ENCODE assay signal across 32 mouse cellular contexts in the genomic region with DNA sequence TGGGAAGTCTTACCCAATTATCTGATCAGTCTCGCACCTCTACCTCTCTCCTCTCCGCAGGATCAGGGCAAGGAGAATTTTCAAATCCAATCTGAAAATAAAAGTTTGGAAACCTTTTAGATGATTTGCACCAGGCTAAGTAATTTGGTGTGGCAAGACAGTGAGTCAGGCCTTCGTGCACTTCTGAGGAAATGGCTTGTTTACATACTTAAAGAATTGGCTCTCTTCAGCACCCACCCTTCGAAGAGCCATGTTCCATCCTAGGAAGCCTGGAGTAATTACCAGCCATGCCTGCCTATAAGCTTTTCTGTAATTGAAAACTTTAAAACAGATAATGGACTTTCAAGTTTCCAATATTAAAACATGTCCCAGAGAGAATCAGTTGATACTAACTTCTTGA.
DNase-seq lines count a peak whose midpoint lies in the region; ATAC-seq and TF ChIP-seq lines count a peak whose summit lies in the region.
"Had no signal": no experiment of that assay in that cellular context is flagged by ENCODE, and none has a peak within 500 bp of the region (broad histone marks: within the 10 kb centered on the region; RNA-seq: fewer than 3 reads in every experiment).

No protein-coding gene starts in this region.

- intact Hi-C loops in gastrocnemius, adult 2 months (cut with DNase I): no loop called here
- intact Hi-C loops in gastrocnemius, postnatal 14 days (cut with DNase I; ENCODE audit: low total_unique reads): no loop called here
- intact Hi-C loops in left cerebral cortex, postnatal 10 days (cut with DNase I): no loop called here

- no peaks in the 10 kb centered on the region for H3K9me3 ChIP-seq in lung, postnatal 0 days (ENCODE audit: low read length)
- H3K9me3 ChIP-seq: embryonic facial prominence, embryonic 10.5 days; embryonic facial prominence, embryonic 13.5 days; forebrain, embryonic 12.5 days; forebrain, embryonic 15.5 days; G1E; heart, embryonic 12.5 days; heart, embryonic 15.5 days had no signal

- peak; percentile 72; the same call in 1 of the 2 replicates for ATAC-seq in lung, postnatal 0 days
- ATAC-seq: activated CD4-positive, CD25-positive, alpha-beta regulatory T cell, adult 4 months; forebrain, embryonic 15.5 days; hindbrain, postnatal 0 days; inflammation-experienced regulatory T-cells, adult 6 months had no signal

- no peaks in the 10 kb centered on the region for H3K36me3 ChIP-seq in lung, postnatal 0 days (ENCODE audit: insufficient read depth, low read length)
- H3K36me3 ChIP-seq: embryonic facial prominence, embryonic 10.5 days; embryonic facial prominence, embryonic 13.5 days; forebrain, embryonic 12.5 days; forebrain, embryonic 15.5 days; heart, embryonic 12.5 days; heart, embryonic 15.5 days had no signal

- WGBS in lung, postnatal 0 days: 37% methylated on average over 4 of the region's 4 CpGs

- TF ChIP-seq CTCF in gastrocnemius, adult 2 months (IDR thresholded peaks at IDR 0.05): no peak
- no peak for TF ChIP-seq CTCF in lung, postnatal 0 days (IDR thresholded peaks at IDR 0.05)
- TF ChIP-seq CTCF in embryonic fibroblast, embryonic 13.5 days (IDR thresholded peaks at IDR 0.05; ENCODE audit: borderline replicate concordance, insufficient read depth, low read length): no peak

- no peak overlapping the region for H3K4me2 ChIP-seq in lung, postnatal 0 days (replicated peaks; ENCODE audit: low read depth, low read length)
- H3K4me2 ChIP-seq: embryonic facial prominence, embryonic 13.5 days; forebrain, embryonic 12.5 days; forebrain, embryonic 15.5 days; heart, embryonic 12.5 days; heart, embryonic 15.5 days; hindbrain, embryonic 14.5 days had no signal

- peak overlapping the region; percentile 51; the same call in 1 of the 2 replicates for H3K27ac ChIP-seq in gastrocnemius, adult 2 months
- H3K27ac ChIP-seq in lung, postnatal 0 days (ENCODE audit: low read length): no peak overlapping the region
- H3K27ac ChIP-seq in embryonic fibroblast, embryonic 13.5 days (ENCODE audit: insufficient read depth, low read length): peak overlapping the region; percentile 26; the same call in 1 of the 2 replicates
- H3K27ac ChIP-seq: embryonic facial prominence, embryonic 10.5 days; embryonic facial prominence, embryonic 13.5 days; forebrain, embryonic 12.5 days; forebrain, embryonic 15.5 days; heart, embryonic 15.5 days; hindbrain, embryonic 14.5 days; hindbrain, postnatal 0 days had no signal

- peaks cover 4% of the 10 kb centered on the region; the same call in 1 of the 2 replicates for H3K4me1 ChIP-seq in lung, postnatal 0 days (ENCODE audit: insufficient read depth, low read depth, low read length)
- peaks cover 3% of the 10 kb centered on the region for H3K4me1 ChIP-seq in embryonic fibroblast, embryonic 13.5 days (ENCODE audit: control insufficient read depth, insufficient read depth, low read length)
- H3K4me1 ChIP-seq: embryonic facial prominence, embryonic 13.5 days; forebrain, embryonic 12.5 days; forebrain, embryonic 15.5 days had no signal

- TF ChIP-seq EP300 in lung, postnatal 0 days (IDR thresholded peaks at IDR 0.05): peak; percentile 30; the same call in 1 of the 2 replicates

- no peak for TF ChIP-seq POLR2A in embryonic fibroblast, embryonic 13.5 days (IDR thresholded peaks at IDR 0.05; ENCODE audit: low read depth, low read length)

- H3K27me3 ChIP-seq in lung, postnatal 0 days (replicated peaks; ENCODE audit: insufficient read depth, low read length): no peaks in the 10 kb centered on the region
- H3K27me3 ChIP-seq: CH12.LX; embryonic facial prominence, embryonic 13.5 days; forebrain, embryonic 12.5 days; forebrain, embryonic 15.5 days; heart, embryonic 12.5 days; heart, embryonic 15.5 days had no signal

- no peak overlapping the region for H3K4me3 ChIP-seq in gastrocnemius, adult 2 months
- H3K4me3 ChIP-seq in lung, postnatal 0 days (ENCODE audit: low read depth, low read length): no peak overlapping the region
- no peak overlapping the region for H3K4me3 ChIP-seq in embryonic fibroblast, embryonic 13.5 days (ENCODE audit: insufficient read depth, low read length)
- H3K4me3 ChIP-seq: embryonic facial prominence, embryonic 10.5 days; embryonic facial prominence, embryonic 13.5 days; forebrain, embryonic 12.5 days; forebrain, embryonic 15.5 days; heart, embryonic 12.5 days; heart, embryonic 15.5 days had no signal

- no peak overlapping the region for H3K9ac ChIP-seq in lung, postnatal 0 days (replicated peaks; ENCODE audit: low read depth)
- H3K9ac ChIP-seq: embryonic facial prominence, embryonic 13.5 days; forebrain, embryonic 12.5 days; forebrain, embryonic 15.5 days; heart, embryonic 12.5 days; heart, embryonic 15.5 days; hindbrain, embryonic 14.5 days had no signal

- no peak for DNase-seq in gastrocnemius, adult 2 months
- no peak for DNase-seq in gastrocnemius, postnatal 14 days
- DNase-seq in lung, postnatal 0 days (ENCODE audit: low spot score): peak; percentile 77
- no peak for DNase-seq in lung, postnatal 4 days
- peak; percentile 36 for DNase-seq in lung, postnatal 36 days
- no peak for DNase-seq in ovary, adult 18-20 months (ENCODE audit: low spot score)
- no peak for DNase-seq in left cerebral cortex, postnatal 10 days (ENCODE audit: extremely low spot score in 1 of 2, low spot score in 2 of 2)
- DNase-seq: adrenal gland, adult 8-10 months; adrenal gland, postnatal 25 days; B cell, adult 2 months; cerebellum, adult 11-12 months; cerebellum, adult 8-10 months; cerebellum, postnatal 10 days; cerebellum, postnatal 36 days; embryo, embryonic 11 days; gastrocnemius, postnatal 10 days; heart, adult 18-20 months; heart, postnatal 10 days; heart, postnatal 4 days had no signal

Comparison
In these comparisons a context has a peak if more than half of its experiments do, and no peak if none do; other contexts are left out.
1. DNase-seq: peak in lung, postnatal 0 days (single experiment) and lung, postnatal 36 days (single experiment); none in gastrocnemius, adult 2 months (single experiment), gastrocnemius, postnatal 14 days (single experiment), lung, postnatal 4 days (0 of 2), ovary, adult 18-20 months (single experiment) and left cerebral cortex, postnatal 10 days (0 of 2).